Mouse (Mus musculus) B cell, adult 2 months (primary cell): Measurements from ENCODE around the gene Rhog.

ENCODE experiments used
- DNase-seq, 2 experiments: peaks; one replicate each; pipeline ENCODE4 v3.0.0; 2022

The Rhog gene

DNA sequence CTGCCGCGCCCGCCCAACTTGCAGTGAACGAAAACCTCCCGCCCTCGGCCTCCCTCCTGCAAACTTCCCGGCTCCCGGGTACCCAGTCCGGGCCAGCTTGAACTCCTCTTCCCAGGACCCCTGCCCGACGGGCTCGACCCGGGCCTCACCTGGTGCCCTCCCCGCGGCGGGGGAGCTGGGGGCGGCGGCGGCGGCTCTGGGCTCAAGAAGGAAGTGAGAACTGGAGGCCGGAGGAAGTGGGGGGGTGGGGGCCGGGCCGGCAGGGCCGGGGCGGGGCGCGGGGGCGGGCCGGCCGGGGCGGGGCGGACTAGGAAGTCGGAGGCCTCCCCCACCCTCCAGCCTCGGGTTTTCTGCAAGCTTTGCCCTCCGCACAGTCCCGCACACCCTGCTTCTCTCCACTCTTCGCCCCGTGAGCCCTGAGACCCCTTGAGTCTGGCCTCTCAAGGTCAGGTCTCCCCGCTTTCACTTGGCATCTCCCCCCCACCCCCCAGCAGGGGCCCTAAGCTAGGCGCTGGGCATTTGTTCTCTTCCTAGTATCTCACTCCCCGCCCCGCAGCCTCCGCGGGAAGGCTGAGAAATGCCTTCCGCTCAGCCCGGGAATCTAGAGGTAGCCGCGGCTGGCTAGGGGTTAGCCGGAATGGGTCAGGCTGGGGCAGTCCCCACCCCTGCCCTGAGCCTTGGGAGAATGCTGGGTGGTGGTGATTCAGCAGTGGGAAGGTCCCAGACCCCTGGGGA is 5.8 kb downstream of the Rhog start:
- DNase-seq = peak; percentile 84

DNA sequence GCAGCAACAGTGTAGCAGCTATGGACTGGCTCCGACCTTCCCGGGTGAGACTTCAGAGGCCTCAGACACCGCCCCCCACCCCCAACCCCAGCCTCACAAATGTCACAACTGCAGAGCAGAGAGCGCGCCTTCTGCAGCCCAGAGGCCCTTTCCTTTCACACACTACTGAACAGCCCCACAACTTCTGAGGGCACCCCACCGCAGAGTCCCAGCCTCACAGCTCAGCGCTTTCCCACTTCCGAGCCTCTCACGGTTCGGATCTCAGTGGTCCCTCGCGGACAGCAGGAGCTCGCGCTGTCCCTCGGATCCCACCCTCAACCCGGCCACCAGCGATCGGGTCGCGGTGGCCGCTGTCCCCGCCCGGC is 6.3 kb downstream of the Rhog start:
- peak; percentile 73 to 75 for DNase-seq

DNA sequence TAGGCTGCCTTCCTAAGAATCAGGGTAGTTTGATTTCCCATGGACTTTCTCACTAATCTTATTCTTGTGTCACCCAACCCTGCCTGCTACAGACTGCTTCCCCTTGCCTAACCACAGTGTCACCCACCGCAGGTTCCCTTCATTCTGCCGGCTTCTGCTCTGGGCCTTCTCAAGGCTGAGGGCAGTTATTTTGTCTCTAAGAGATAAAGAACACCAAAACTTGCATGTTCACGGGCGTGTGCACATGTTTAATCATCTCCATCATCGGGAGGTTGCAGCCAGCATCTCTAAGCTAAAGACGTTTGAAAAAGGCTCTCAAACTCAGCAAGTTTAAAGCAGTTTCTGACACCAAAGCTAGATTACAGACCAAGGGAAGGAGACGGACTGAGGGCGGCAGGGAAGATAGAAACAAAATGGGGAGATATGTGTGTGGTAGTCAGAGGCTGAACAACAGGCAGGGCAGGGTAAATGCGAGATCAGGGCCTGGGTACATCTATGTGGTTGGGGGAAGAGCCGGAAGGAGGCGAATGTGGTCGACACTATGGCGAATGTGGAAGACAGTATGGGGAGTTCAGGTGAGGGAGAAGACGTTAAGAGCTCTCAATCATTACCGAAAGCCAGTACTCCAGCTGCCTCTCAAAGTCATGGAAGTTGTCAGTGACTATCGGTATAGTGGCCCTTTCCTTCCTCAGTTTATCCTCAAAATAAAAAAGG is 7.0 kb downstream of the Rhog start:
- DNase-seq = peak; percentile 65 to 72

DNA sequence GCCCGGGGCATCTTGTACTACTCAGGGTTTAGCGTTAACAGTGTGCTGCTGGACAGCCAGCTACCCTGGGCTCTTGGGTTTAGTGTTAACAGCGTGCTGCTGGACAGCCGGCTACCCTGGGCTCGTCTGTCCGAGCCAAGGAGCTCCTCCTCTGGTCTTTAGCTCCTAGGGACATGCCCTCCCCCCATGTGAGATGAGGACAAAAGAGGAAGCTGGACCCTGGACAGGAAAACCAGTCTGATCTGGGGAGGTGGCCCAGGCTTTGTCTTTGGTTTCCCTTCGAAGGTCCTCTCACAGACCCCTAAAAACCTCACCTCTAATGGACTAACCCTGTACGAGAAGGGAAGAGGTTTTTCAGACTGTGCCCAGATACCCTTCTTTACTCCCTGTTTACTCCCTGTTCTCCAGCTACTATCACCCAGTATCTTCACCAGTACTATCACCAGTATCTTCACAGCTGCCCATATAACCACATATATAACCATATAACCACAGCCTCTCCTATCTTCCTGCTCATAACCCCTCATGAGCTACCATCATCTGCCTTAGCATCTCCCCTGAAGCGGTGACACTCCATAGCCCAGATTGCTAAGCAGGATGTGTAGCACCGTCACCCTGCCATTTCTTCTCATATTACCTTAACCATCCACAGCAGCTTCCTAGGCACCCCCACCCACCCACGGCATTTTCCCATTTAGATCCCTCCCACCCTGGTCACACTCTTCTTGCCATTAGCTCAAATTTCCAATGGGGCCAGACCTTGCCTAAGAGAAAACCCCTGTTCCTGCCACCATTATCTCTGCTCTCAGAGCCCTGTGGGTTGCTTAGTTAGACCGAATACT is 8.7 kb downstream of the Rhog start:
- DNase-seq = no peak

DNA sequence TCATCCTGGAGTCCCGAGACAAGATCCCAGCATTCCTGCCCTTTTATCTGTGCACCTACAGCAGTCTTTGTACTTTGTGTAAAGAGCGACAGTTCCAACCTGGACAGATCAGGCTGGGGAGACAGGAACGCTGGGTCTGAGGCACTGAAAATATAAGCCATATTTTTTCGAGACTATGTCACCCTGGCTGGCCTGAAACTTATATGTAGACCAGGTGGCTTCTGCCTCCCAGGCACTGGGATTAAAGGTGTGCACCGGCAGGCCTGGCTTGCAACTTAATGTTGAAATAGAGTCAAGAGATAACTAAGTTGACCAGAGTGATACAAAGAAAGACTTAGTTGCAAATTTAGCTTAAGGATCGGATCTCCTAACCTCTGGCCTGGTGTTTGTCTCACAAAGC is 9.6 kb downstream of the Rhog start:
- DNase-seq = no peak

DNA sequence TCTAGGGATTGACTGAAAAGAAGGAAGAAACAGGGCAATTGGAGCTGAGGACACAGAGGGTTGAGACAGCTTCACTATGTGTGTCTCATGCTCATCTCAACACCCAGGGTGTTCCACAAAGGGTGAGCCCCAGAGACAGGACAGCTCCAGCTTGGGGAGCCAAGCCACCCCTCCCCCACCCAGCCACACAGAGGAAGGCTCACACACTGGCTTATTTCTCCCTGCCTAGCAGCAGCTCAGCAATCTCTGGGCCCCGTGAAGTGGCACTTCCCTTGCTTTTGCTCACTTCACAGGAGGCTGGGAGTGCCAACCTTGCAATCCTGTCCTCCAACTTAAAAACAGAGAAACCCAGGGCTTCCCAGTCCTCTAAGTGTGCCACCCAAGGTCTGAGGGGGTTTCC is 10.1 kb downstream of the Rhog start:
- peak; percentile 30 to 31 for DNase-seq

DNA sequence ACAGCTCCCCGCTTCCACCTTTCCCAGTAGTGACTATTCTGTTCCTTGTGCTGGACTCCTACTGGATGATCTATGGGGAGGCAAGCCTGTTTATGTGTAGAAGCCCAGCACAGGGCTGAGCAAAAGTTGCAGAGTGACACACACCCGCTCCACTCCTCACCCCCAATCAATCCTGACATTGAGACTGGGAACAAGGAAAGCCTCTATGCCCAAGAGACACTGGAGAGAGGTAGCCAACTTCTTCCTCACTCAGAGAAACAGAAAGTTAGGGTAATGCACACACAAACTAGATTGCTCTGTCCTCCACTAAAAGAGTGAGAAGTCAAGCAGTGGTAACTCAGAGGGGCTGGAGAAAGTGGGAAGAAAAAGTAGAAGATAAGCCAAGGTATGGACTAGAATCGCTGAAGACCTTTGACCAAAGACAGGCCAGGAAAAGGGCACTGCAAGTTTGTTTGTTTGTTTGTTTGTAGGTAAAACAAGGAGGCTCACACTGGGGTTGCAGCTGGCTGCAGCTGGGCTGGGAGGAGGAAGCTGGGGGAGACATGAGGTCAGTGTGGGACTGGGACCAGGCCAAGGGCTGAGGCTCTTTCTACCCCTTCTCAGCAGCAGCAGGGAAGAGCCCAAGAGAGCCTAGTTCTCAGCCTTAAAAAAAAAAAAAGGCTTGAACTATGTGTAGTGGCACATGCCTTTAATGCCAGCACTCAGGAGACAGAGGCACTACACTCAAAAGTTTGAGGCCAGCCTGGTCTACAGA is 10.9 kb downstream of the Rhog start:
- no peak for DNase-seq

DNA sequence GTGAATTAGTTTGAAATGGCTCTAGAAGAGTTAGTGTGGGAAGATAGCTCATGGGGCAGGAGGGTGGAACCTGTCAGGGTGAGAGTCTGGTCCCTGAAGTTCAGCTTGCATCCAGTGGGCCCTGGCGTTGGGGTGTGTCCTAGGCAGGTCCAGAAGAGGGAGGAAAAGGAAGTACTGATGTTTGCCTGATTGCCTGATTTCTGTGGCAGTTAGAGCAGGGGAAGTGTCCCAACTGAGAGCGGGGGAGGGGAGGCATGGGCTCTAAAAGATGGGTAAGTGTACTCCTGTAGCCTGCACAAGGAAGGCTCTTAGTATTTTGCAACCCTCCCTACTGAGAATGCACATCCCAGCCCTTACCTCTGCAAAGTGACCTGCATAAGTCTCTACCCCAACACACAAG is 12.0 kb downstream of the Rhog start:
- DNase-seq = peak; percentile 37 to 55

DNA sequence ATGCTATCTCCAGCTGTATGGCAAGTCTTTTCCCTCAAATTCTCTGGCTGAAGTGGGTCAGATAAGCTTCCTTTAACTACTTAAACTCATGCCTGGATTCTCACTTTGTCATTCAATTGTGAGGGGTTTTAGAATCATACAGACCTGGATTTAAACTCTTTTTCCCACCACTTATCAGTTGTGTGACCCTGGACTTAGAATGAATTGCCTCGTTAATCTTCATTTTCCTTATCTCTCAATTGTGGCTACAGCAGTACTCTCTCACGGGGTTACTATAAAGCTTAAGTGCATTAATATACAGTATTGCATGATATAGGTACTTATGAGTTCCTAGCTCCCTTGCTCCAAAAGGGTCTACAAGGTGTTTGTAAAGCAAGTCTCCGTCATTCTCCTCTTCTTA is 12.9 kb downstream of the Rhog start:
- DNase-seq = no peak

DNA sequence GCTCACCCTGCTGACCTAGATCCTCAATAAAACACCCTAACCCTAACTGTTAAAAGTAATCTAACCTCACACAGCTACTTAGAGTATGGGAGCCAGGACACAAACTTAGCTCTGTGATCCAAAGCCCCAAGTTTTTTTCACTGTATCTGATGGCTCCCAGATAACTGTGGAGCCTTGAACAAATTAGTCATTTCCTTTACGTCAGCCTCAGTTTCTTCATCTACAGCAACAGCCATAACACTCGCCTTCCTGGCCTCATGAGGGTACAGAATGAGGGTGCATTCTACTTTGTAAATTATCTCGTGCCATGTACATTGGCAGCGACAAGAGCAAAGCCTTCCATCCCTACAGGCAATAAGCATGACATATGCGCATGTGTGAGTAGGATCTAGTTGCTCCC is 13.5 kb downstream of the Rhog start:
- no peak for DNase-seq

DNA sequence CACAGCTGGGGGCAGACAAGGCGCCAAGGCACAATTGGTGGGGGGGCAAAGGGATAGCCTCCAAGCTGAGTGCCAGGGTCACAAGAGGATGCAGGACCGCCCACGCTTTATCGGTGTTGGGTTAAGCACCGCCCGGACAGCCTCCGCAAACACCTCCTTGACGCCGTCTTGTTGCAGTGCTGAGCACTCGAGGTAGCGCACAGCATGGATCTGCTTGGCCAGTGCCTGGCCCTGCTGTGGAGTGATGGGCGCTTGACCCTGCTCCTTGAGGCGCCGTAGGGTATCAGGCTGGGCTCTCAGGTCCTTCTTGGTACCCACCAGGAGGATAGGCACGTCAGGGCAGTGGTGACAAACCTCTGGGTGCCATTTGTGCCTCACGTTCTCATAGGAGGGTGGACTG is 16.3 kb downstream of the Rhog start:
- no peak for DNase-seq

DNA sequence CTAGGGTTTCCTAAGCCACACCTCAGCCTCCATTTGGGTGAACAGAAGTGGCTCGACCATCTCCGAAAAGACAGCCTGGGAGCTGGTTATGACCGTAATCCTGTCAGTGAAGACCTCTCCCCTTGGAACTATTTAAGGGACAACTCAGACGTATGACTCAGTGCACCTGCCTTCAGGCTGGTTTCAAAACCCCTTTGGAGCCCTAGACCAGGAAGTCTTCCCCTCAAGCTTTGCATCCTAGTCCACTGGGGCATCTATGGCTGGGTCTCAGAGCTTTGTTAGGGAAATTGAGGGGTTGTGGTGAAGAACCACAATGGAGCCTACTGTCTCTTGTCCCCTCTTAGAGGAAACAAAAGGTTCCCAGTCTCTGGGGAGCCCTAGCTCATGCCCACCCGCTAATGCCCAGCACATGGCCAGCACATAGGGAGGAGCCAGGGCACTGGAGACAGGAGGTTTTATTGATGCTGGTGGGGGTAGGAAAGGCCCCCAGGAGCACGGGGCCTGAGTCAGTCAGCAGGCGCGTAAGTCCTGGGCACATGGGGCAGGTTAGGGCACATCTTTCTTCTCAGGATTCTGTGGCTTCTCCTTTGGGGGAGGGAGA is 17.1 kb downstream of the Rhog start:
- DNase-seq = no peak

DNA sequence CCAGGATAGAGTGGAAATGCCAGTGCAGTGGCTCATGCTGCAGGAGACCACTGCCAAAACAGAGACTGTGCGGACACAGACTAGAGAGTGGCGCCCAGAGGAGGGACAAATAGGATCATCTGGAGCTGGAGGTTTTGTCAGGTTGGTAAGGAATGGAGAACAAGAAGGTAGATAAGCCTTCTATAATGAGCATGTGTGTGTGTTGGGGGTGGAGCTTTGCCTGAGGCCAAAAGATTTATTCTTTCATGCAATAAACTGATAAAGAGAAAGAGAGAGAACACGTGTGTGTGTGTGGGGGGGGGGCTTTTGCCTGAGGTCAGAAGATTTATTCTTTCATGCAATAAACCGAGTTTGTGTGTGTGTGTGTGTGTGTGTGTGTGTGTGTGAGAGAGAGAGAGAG is 22.8 kb downstream of the Rhog start:
- no peak for DNase-seq

DNA sequence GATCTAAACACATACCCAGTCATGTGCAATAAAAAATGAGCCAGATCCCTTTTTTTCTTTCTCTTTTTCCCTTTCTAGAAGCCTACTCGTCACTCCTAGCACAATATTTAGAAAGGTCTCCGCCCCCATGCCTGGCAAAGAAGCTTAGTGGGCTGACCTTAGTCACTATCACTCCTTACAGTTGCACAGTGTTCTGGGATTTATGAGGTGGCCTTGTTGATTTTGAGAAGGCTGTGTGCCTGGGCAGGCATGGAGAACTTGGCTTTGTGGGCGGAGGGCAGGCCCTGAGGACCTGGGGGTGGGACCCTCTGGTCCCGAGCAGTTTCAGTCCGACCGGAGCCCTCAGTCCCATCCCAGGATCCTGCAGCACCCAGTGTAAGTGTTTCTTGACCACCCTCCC is 26.0 kb downstream of the Rhog start:
- DNase-seq = no peak

DNA sequence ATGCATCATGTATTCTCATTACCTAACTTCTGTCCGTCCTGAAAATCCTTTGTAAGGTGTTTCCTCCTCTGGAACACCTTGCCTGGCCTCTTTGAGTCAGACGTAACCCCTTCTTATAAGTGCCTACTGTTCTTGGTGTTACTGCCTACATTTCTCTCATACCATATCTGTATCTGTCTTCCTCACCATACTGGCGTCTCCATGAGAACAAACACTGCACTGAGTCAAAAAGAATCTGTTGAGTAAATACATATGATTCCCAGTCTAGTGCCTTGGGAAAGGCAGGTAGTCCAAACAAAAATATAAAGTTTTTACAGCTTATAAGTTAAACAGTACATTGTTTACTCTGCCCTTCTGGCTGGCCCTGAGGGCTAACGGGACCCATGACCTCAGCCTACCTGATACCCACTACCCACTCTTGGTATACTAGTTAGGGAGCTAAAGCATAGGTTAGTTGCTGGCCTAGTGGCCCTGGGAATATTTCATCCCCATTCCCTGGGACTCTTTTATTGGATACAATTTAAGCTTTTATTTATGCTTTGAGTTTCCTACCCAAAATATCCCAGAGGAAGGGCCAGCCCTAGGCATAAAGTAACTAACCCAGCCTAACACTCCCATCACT is 27.7 kb downstream of the Rhog start:
- DNase-seq = no peak

DNA sequence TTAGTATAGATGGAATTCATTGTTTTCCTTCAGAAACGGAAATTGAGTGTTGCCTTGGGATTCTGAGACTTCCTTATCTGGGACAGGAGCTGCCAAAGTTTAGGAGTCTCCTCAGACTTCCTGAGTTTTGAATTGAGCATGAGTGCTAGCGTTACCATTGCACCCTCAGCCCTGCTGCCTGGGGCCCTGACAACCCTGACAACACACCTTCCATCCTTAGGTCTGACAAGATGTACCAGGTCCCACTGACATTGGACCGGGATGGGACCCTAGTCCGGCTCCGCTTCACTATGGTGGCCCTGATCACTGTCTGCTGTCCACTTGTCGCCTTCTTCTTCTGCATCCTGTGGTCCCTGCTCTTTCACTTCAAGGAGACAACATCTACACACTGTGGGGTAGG is 29.8 kb downstream of the Rhog start:
- DNase-seq = no peak

DNA sequence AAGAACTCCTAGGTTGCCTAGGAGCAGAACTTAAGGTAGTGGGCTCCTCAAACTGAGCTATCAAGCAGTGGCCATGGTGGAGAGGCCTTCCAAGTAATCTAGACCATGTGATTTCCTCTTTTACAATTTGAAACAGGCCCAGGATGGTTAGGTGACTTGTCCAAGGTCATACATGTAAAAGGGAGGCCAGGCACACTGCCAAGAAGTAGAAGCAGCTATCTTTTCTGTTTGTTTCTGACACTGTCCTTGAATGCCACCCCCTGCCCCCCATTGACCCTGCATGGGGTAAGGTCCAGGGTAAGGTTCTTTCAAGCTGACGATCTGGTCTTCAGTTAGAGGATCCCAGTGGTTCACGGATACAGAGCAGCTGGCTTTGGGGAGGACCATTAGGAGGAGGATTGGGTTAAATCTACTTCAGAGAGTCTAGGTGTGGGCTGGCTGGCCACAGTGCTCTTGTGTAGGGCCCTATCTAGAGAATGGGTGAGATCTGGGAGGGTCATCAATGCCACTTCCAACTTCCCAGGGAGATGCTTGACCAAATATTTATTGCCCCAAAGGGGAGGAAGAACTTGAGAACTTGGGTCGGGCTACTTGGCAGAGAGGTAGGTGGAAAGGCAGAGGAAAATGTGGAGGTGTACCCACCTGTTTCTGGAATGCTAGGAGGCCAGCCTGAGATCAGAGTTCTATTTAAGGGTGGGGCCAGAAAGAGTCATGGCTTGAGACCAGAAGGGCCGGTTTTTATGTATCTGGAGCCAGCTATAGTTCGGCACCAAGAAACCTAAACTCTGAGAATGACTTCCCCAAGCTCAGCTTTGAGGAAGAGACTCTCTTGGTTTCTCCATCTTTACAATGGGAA is 31.7 kb downstream of the Rhog start:
- DNase-seq = no peak

DNA sequence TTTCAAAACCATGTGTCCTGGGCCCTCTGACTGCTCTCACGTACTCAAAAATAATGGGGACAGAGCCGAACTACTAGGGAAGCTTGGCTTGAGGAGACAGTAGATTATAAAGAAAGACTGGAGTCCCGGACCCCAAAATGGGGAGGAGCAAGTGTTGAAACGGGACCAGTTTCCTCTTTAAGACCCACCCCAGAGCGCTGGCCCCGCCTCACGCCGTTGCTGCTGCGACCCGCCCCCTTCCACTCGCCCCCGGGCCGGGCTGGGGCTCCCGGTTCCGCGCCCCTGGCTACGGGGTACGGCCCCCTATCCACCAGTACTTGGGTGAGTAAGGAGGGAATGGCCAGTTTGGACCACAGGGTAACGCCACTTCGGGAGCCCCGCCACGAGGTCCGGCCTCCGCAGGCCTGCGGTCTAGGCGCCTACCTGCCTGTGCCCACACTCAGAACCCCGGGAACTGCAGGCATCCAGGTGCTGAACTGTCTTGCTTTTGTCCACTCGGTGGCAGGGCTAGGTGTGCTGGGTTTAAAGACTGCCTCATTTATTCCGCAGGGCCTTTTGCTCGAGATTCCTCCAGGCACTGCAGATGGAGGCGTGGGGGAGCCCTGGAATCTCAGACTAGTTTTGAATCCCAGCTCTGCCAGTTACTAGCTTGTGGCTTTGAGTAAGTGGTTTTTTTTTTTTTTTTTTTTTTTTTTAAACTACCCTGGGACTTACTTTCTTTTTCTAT is 32.9 kb downstream of the Rhog start:
- DNase-seq = peak; percentile 63 to 65

DNA sequence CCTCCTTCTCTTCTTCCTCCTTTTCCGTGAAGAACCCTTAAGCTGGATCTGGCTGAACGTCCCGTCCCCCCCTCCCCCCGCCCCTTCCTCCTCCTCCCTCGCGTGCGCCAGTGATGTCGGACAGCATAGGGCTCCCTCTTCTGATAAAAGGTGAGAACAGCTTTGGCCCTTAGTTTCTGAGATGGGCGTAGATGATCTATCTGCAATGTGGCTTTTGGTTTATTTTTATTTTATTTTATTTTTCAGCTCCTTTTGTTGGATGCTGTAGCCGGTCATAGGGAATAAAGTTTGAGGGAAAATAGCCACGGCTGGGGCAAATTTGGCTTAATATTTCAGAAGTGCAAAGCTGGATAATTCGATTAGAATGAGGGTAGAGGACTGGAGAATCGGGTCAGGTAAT is 33.5 kb downstream of the Rhog start:
- DNase-seq = peak; percentile 50

DNA sequence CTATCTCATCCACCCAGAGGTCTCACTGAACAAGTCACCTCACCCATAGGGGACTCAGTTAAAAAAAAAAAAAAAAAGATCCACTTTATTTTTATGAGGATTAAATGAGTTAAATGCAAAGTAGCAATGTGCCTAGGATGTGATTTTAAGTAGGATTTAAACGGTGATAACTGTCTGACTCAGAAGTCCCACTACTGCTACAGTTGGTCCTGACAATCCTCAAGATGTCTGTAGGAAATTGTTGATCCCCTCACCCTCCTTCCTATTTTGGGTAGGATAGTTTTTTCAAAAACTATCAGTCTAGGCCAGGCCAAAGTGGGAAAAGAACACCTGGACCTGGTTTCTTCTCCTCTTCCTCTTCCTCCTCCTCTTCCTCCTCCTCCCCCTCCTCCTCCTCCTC is 34.0 kb downstream of the Rhog start:
- no peak for DNase-seq

DNA sequence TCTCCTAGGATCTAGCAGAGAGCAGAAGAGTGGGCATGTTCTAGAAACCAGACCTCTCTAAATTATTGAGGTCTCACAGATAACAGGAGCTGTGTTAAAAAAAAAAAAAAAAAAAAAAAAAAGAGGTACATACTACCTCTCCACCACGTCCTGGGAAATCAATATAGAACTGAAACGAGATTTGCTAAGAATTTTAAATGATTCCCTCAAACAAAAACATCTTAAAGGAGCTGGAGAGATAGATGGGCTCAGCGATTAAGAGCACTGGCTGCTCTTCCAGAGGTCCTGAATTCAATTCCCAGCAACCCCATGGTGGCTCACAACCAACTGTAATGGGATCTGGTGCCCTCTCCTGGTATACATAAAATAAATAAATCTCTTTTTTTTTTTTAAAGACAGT is 44.8 kb downstream of the Rhog start:
- DNase-seq = peak; percentile 19 to 20
